Mouse (Mus musculus) kidney, embryonic 14.5 days (tissue): ENCODE data around the gene Nepro. TPM values are rescaled to one million over a fixed set of nuclear protein-coding genes. Genes with fewer than 3 reads are reported as not detected.

Experiments used
- ATAC-seq: fragments of 200-750 bp; cut with Nextera tagmentation; 2 replicates; pipeline ENCODE4 v1.8.0; 2017; ENCODE audit warnings: moderate number of reproducible peaks, mild to moderate bottlenecking, moderate TSS enrichment, moderate library complexity; ENCODE audit not compliant: low FRiP score, low TSS enrichment
- H3K27ac ChIP-seq: fragments of 300-500 bp; sonication (generic); 2 replicates; pipeline ENCODE4 v1.5.1; 2014; ENCODE audit warnings: low read depth, mild to moderate bottlenecking, low read length, moderate library complexity, mixed read lengths
- H3K27me3 ChIP-seq: fragments of 300-500 bp; sonication (generic); 2 replicates; pipeline ENCODE4 v1.6.1; 2014; ENCODE audit warnings: mild to moderate bottlenecking, low read length; ENCODE audit not compliant: control insufficient read depth, insufficient read depth
- H3K36me3 ChIP-seq: fragments of 300-500 bp; sonication (generic); 2 replicates; pipeline ENCODE4 v1.6.1; 2014; ENCODE audit warnings: low read length, mixed read lengths; ENCODE audit not compliant: control insufficient read depth, insufficient read depth
- H3K4me1 ChIP-seq: fragments of 300-500 bp; sonication (generic); 2 replicates; pipeline ENCODE4 v1.6.1; 2014; ENCODE audit warnings: low read length, mixed read lengths; ENCODE audit not compliant: control insufficient read depth, insufficient read depth
- H3K4me2 ChIP-seq: fragments of 300-500 bp; sonication (generic); replicated peaks from 2 replicates; pipeline ENCODE4 v1.6.1; 2014; ENCODE audit warnings: low read depth, mild to moderate bottlenecking, low read length
- H3K4me3 ChIP-seq: fragments of 300-500 bp; sonication (generic); 2 replicates; pipeline ENCODE4 v1.5.1; 2014; ENCODE audit warnings: mild to moderate bottlenecking, low read length
- H3K9ac ChIP-seq: fragments of 300-500 bp; sonication (generic); 2 replicates; pipeline ENCODE4 v1.6.1; 2014; ENCODE audit warnings: low read depth, mild to moderate bottlenecking, low read length, moderate library complexity
- H3K9me3 ChIP-seq: fragments of 300-500 bp; sonication (generic); 2 replicates; pipeline ENCODE4 v1.6.1; 2016; ENCODE audit warnings: low read length; ENCODE audit not compliant: control insufficient read depth
- WGBS: fragments of 180-500 bp; shearing (Covaris S2); extraction: QIAGEN DNeasy Blood & Tissue Kit; methylation state at CpG from one replicate; pipeline ENCODE4 v1.1.7; 2014; 5-methylcytosine and 5-hydroxymethylcytosine counted together
- polyA plus RNA-seq: library from polyadenylated mRNA; unstranded; fragments of >200 nt; fragmentation: Nextera tagmentation; extraction: Ambion mirVana; gene quantifications from 2 replicates; pipeline ENCODE4 v1.2.1, GENCODE M21; 2014

Gene Nepro
- polyA plus RNA-seq, 1 experiment from 2014 or later = 11.8 TPM

DNA sequence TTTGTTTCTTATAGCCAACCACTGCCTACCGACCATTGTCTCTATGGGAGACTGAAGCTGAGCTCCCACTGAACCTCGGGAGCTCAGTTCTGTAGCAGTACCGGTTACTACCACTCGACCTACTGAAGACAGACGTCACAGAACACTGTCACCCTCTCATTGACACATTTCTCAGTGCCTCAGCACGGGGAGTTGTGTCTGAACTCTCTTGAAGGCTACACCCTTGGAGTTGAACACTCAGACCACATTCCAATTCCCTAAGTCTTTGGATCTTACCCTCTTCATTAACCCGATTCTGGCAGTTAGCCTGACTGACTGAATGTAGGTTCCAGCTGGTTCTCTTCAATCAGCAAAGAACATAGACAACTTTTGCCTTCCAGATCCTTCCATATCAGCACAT, 4.8 kb upstream of the Nepro start:
- ATAC-seq = no peak
- Histone ChIP-seq H3K36me3 (no peaks in the 10 kb centered on the region), H3K27ac (no peak overlapping the region), H3K4me3 (no peak overlapping the region), H3K4me1 (peaks cover 7% of the 10 kb centered on the region; the same call in 1 of the 2 replicates), H3K27me3 (no peaks in the 10 kb centered on the region), H3K4me2 (no peak overlapping the region), H3K9me3 (no peaks in the 10 kb centered on the region), H3K9ac (no peak overlapping the region)
- 79% methylated on average over 7 of the region's 7 CpGs for whole genome bisulfite sequencing

DNA sequence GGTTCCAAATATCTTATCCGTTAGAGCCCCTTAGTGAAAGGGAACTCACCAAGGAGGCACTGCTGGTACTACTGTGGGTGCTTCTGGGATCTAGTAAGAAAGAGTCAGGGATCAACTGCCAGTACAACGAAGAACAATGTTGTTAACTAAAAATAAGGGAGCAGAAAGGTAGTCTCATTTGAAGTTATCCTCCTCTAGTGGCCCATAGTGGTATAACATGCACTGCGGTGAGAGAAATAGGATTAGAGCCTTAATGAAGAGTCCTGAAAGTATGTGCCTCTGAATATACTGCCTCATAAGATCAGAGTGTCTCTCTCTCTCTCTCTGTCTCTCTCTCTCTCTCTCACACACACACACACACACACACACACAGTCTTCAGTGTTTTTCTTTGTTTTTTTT, 3.6 kb upstream of the Nepro start:
- no peak overlapping the region for H3K4me2 ChIP-seq
- no peaks in the 10 kb centered on the region for H3K9me3 ChIP-seq
- H3K4me1 ChIP-seq = peaks cover 10% of the 10 kb centered on the region; the same call in 1 of the 2 replicates
- H3K27ac ChIP-seq = no peak overlapping the region
- 77% methylated on average over 3 of the region's 3 CpGs for WGBS
- no peak overlapping the region for H3K9ac ChIP-seq
- H3K4me3 ChIP-seq = no peak overlapping the region
- no peaks in the 10 kb centered on the region for H3K27me3 ChIP-seq
- no peaks in the 10 kb centered on the region for H3K36me3 ChIP-seq
- no peak for ATAC-seq

- no peak overlapping the region for H3K27ac ChIP-seq
Measured at GRCm38 (mm10) chr16:44722666-44723065, 1.4 kb upstream of the Nepro start.

GRCm38 (mm10) chr16:44724847-44725246, 746 bp downstream of the Nepro start:
- H3K4me3 ChIP-seq = peak overlapping the region; percentile 74
- 0% methylated on average over 14 of the region's 14 CpGs for WGBS
- peak overlapping the region; percentile 93 for H3K27ac ChIP-seq
- H3K4me2 ChIP-seq = peak overlapping the region; percentile 59
- peak; percentile 36 for ATAC-seq
- H3K9me3 ChIP-seq = no peaks in the 10 kb centered on the region
- H3K36me3 ChIP-seq = peaks cover 23% of the 10 kb centered on the region
- H3K9ac ChIP-seq = peak overlapping the region; percentile 82
- H3K4me1 ChIP-seq = peaks cover 16% of the 10 kb centered on the region; the same call in 1 of the 2 replicates
- no peaks in the 10 kb centered on the region for H3K27me3 ChIP-seq

More at GRCm38 (mm10) chr16:44722666-44723065, 1.4 kb upstream of the Nepro start:
- Histone ChIP-seq H3K4me3 (no peak overlapping the region), H3K9ac (no peak overlapping the region), H3K36me3 (peaks cover 7% of the 10 kb centered on the region), H3K4me1 (peaks cover 16% of the 10 kb centered on the region; the same call in 1 of the 2 replicates), H3K27me3 (no peaks in the 10 kb centered on the region), H3K4me2 (peak overlapping the region; percentile 6; the same call in 1 of the 2 replicates), H3K9me3 (no peaks in the 10 kb centered on the region)
- no peak for ATAC-seq
- 46% methylated on average over 2 of the region's 2 CpGs for WGBS

DNA sequence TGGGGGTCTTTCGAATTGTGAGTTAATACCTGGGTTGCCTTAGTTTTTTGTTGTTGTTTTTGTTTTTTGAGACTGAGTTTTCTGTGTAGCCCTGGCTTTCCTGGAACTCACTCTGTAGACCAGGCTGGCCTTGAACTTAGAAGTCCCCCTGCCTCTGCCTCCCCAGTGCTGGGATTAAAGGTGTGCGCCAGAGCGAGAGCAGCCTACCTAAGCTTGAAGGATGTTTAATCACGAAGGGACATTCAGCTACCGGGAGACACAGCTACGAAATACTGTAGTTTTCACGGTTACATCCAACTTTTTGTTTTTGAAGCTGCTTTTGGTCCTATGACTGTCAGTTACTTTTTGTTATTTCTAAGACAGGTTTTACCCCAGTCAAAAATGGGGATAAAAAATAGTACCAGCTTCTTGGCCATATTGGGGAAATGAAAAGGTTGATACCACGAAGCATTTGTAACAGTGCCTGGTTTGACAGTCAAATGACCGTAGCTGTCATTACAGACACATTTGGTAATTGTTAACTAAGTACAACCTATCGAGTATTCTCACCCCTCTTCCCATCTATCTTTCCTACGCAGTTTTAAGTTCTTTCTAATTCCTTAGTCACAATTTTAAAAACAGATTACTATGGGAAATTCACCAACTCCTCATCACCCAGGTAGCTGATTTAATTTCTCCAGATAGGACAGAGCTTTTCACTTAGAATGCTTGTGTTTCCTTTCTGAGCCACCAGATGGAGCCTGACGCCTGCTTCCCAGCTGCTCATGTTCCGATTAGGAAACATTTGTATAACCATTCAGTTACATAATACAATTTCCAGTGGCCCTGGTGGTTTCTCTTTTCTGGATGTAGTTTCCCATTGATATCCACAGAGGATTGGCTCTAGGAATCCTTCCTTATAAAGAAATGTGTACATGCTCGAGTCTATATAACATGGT, 1.5 kb downstream of the Nepro start:
- H3K9ac ChIP-seq = peak overlapping the region; percentile 82
- peak overlapping the region; percentile 59 for H3K4me2 ChIP-seq
- H3K4me3 ChIP-seq = peak overlapping the region; percentile 74
- no peak for ATAC-seq
- no peak overlapping the region for H3K27ac ChIP-seq
- H3K4me1 ChIP-seq = peaks cover 16% of the 10 kb centered on the region; the same call in 1 of the 2 replicates
- no peaks in the 10 kb centered on the region for H3K27me3 ChIP-seq
- H3K36me3 ChIP-seq = peaks cover 30% of the 10 kb centered on the region
- no peaks in the 10 kb centered on the region for H3K9me3 ChIP-seq
- WGBS = 45% methylated on average over 14 of the region's 14 CpGs

- H3K36me3 ChIP-seq = peaks cover 50% of the 10 kb centered on the region
- no peaks in the 10 kb centered on the region for H3K27me3 ChIP-seq
- no peak overlapping the region for H3K4me2 ChIP-seq
- H3K4me3 ChIP-seq = no peak overlapping the region
- peaks cover 16% of the 10 kb centered on the region; the same call in 1 of the 2 replicates for H3K4me1 ChIP-seq
- WGBS = 99% methylated on average over 3 of the region's 3 CpGs
- H3K9ac ChIP-seq = no peak overlapping the region
- no peaks in the 10 kb centered on the region for H3K9me3 ChIP-seq
- ATAC-seq = no peak
- H3K27ac ChIP-seq = no peak overlapping the region
Measured at GRCm38 (mm10) chr16:44727525-44727924, 3.4 kb downstream of the Nepro start.

- H3K4me2 ChIP-seq = no peak overlapping the region
- 84% methylated on average over 3 of the region's 3 CpGs for WGBS
- no peak overlapping the region for H3K9ac ChIP-seq
- no peaks in the 10 kb centered on the region for H3K9me3 ChIP-seq
- no peaks in the 10 kb centered on the region for H3K4me1 ChIP-seq
- ATAC-seq = no peak
- H3K27ac ChIP-seq = no peak overlapping the region
- peaks cover 94% of the 10 kb centered on the region for H3K36me3 ChIP-seq
- no peak overlapping the region for H3K4me3 ChIP-seq
- no peaks in the 10 kb centered on the region for H3K27me3 ChIP-seq
Measured at GRCm38 (mm10) chr16:44734059-44734458, 10.0 kb downstream of the Nepro start.

- Histone ChIP-seq H3K4me1 (no peaks in the 10 kb centered on the region), H3K4me3 (no peak overlapping the region), H3K4me2 (no peak overlapping the region), H3K27me3 (no peaks in the 10 kb centered on the region), H3K36me3 (peaks cover 88% of the 10 kb centered on the region), H3K9ac (no peak overlapping the region), H3K9me3 (no peaks in the 10 kb centered on the region), H3K27ac (no peak overlapping the region)
- no peak for ATAC-seq
- WGBS = 91% methylated on average over 5 of the region's 5 CpGs
Measured at GRCm38 (mm10) chr16:44735676-44736075, 11.6 kb downstream of the Nepro start.

GRCm38 (mm10) chr16:44736118-44736517, 12.0 kb downstream of the Nepro start:
- 83% methylated on average over 4 of the region's 4 CpGs for WGBS
- peaks cover 84% of the 10 kb centered on the region for H3K36me3 ChIP-seq

More at GRCm38 (mm10) chr16:44736118-44736517, 12.0 kb downstream of the Nepro start:
- Histone ChIP-seq H3K9ac (no peak overlapping the region), H3K4me2 (no peak overlapping the region), H3K9me3 (no peaks in the 10 kb centered on the region), H3K4me3 (no peak overlapping the region), H3K4me1 (no peaks in the 10 kb centered on the region), H3K27ac (no peak overlapping the region), H3K27me3 (no peaks in the 10 kb centered on the region)
- ATAC-seq = no peak
